Mouse (Mus musculus) urinary bladder, postnatal 0 days (tissue): Measurements from ENCODE around the gene Gm49387. TPM values are rescaled to one million over a fixed set of nuclear protein-coding genes. Genes with fewer than 3 reads are reported as not detected.

Experiments used
- polyA plus RNA-seq: library from polyadenylated mRNA; unstranded; fragments of >200 nt; fragmentation: Nextera tagmentation; extraction: Ambion mirVana; gene quantifications from 2 replicates; pipeline ENCODE4 v1.2.1, GENCODE M21; 2015

Gm49387 gene
- polyA plus RNA-seq = 1.4 TPM in 1 of 2 replicates, not detected in the other

DNA sequence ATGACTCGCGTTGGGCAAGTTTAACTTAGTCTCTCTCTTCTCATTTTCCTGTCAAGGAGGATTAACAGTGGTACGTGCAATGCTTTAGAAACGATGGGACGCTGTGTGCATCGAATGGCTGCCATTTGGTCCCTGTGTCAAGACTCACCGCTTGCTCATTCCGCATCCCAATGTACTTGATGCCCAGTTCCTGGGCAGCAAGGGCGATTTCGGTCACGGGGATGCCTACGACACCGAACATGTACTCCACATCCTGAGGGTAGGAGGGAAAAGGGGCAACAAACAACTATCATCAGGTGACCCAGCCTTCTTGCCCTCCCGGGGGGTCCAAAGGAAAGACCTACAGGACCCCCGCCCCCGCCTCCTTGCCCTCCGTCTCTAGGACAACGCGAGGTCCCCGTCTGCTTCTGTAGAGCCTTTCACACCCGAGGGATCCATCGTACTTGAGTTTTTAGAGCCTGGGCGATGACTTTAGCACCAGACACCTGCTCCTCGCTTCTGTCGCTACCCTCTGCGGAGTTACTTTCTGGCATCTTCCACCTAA, at the start of gene Gm49387:
TSS of gene Gm49387 (minus strand) at position 533 of the 544 bp plus-strand sequence.

DNA sequence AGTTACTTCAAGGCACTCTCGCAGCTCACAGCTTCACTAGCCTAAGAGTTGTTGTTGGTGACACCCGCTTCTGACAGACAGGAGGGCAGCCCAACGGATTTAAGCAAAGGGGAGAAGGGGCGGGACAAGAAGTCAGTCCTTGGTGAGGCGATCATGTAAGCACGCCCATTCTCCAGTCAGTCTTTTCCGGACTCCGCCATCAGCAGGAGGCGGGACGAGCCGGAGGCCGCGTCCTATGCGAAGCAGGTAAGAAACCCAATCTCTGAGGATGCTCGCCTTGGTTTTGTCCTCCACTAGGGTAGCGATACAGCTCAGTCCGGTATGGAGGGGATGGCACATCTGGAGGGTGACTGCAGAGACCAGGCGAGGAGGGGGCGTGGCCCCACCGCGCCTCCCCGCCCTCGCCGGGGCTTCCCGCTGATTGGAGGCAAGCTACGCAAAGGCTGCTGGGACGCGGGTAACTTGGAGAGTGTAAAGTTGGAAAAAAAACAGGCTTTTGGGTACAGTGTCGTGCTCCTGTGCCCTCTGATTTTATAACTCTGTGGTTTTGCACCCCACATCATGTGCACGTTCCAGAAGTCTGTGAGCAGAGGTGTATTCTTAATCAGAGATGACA, 320 bp upstream of the Gm49387 start, which contains the start of the genes Btd and Hacl1:
TSS of gene Btd (plus strand) at position 139 of the 616 bp plus-strand sequence.
TSS of gene Hacl1 (minus strand) at position 397 of the 616 bp plus-strand sequence.

GRCm38 (mm10) chr14:31591243-31591642, 49.4 kb downstream of the Gm49387 start, which contains the start of gene Colq:
TSS of gene Colq (minus strand) at chr14:31591343.

Other genes with a start within 250 kb of the Gm49387 start
- gene Sh3bp5, start 204.8 kb downstream of the Gm49387 start, polyA plus RNA-seq = 38.0 and 40.1 TPM in 2 replicates
- 11.2 and 11.9 TPM in 2 replicates for gene Eaf1, start 146.5 kb downstream of the Gm49387 start, polyA plus RNA-seq
- 35.1 and 42.1 TPM in 2 replicates for gene Mettl6, start 145.8 kb downstream of the Gm49387 start, polyA plus RNA-seq
- gene Colq, start 49.5 kb downstream of the Gm49387 start, polyA plus RNA-seq = 0.28 and 0.37 TPM in 2 replicates
- gene Btd, start 150 bp upstream of the Gm49387 start, polyA plus RNA-seq = 20.4 and 21.7 TPM in 2 replicates
- gene Hacl1, start 408 bp upstream of the Gm49387 start, polyA plus RNA-seq = 11.1 and 11.9 TPM in 2 replicates
- 3.7 and 4.5 TPM in 2 replicates for gene Ankrd28, start 189.8 kb upstream of the Gm49387 start, polyA plus RNA-seq